Mouse (Mus musculus) megakaryocyte, embryonic 14.5 days (primary cell): Measurements from ENCODE around the gene Traf5. TPM values are rescaled to one million over a fixed set of nuclear protein-coding genes. Genes with fewer than 3 reads are reported as not detected.

Experiments used
- H3K27me3 ChIP-seq: replicated peaks from 2 replicates; pipeline ENCODE3; 2012; ENCODE audit warnings: inconsistent platforms
- H3K36me3 ChIP-seq: replicated peaks from 2 replicates; pipeline ENCODE3; 2012; ENCODE audit warnings: low read length, inconsistent platforms, mixed read lengths
- H3K4me1 ChIP-seq: 2 replicates; pipeline ENCODE4 v1.6.1; 2012; ENCODE audit warnings: inconsistent platforms
- H3K4me3 ChIP-seq: replicated peaks from 2 replicates; pipeline ENCODE3; 2012; ENCODE audit warnings: moderate library complexity, mild to moderate bottlenecking, inconsistent platforms
- H3K9me3 ChIP-seq: 2 replicates; pipeline ENCODE4 v1.6.1; 2012; ENCODE audit warnings: inconsistent platforms
- FLI1 ChIP-seq: IDR thresholded peaks from 2 replicates; pipeline ENCODE4 v1.6.1; 2012; ENCODE audit warnings: low read length, inconsistent platforms, mixed read lengths
- GATA1 ChIP-seq: IDR thresholded peaks from 3 replicates; pipeline ENCODE4 v1.6.1; 2012; ENCODE audit warnings: mixed read lengths, low read length, inconsistent platforms, borderline replicate concordance
- polyA plus RNA-seq: library from polyadenylated mRNA; stranded (reverse); fragments of >175 nt; gene quantifications from 2 replicates; pipeline ENCODE4 v1.2.3, GENCODE M21; 2012; ENCODE audit warnings: low replicate concordance; ENCODE audit not compliant: insufficient read depth

Gene Traf5
- polyA plus RNA-seq, 1 experiment = 8.2 TPM

DNA sequence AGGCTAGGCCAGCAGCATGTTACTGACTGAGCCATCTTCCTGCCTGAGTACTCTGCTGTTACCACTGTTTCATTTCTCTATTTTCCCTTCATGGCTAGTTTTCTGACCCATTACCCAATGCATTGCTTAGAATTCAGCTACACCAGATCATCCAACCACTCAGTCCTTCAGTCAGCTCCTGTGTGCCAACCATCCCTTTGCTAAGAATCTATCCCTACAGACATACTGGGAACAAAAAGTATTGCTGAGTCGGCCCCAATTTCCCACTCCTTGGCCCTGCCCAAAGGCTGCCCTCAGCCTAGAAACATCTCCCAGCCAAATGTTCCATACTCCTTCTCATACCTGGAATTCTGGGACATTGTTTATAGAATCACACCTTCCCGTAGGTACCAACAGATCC, 11.2 kb downstream of the Traf5 start:
- H3K4me1 ChIP-seq = peaks cover 71% of the 10 kb centered on the region
- H3K9me3 ChIP-seq = peaks cover 19% of the 10 kb centered on the region
- peaks cover 79% of the 10 kb centered on the region for H3K36me3 ChIP-seq
- no peak overlapping the region for H3K4me3 ChIP-seq
- no peaks in the 10 kb centered on the region for H3K27me3 ChIP-seq
- no peak for TF ChIP-seq FLI1
- TF ChIP-seq GATA1 = no peak

DNA sequence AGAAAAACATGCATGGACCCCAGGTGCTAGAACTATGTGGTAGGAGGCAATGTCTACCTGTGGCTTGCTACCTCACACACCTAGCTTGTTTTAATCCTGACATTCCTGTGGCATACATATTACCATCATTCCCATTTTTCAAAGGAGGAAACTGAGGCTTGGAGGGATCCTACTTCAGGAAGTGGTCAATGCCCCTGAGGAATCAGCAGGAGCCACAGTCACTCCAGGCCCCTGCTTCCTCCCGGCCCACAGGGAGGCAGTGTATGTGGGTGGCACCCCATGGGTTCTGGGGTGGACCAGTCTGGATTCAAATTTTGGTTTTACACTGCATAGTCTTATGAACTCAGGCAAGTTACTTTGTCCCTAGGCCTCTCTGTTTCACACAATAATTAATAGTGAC, 13.2 kb downstream of the Traf5 start:
- Histone ChIP-seq H3K9me3 (peaks cover 19% of the 10 kb centered on the region), H3K36me3 (peaks cover 76% of the 10 kb centered on the region), H3K4me1 (peaks cover 77% of the 10 kb centered on the region), H3K27me3 (no peaks in the 10 kb centered on the region), H3K4me3 (peak overlapping the region; percentile 74)
- TF ChIP-seq GATA1 = no peak
- no peak for TF ChIP-seq FLI1

DNA sequence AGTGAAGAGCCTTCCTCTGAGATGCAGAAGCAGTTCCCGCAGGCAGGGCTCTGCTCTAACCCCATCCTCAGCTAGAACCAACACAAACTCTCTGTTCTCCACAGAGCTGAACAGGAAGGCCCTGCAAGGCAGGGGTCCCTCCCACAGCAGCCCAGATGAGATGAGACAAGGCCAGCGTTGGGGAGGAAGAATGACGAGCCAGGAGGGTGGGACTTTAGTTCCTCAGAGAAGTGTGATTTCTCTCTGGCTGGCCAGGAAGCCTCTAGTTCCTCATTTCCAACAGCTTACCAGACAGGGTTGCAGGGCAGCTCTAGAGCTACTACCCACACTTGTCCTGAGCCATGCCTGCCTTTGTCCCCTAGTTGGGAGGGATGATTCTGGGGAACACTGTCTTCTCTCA, 14.0 kb downstream of the Traf5 start:
- H3K4me3 ChIP-seq = peak overlapping the region; percentile 74
- H3K4me1 ChIP-seq = peaks cover 78% of the 10 kb centered on the region
- no peaks in the 10 kb centered on the region for H3K27me3 ChIP-seq
- peaks cover 19% of the 10 kb centered on the region for H3K9me3 ChIP-seq
- TF ChIP-seq GATA1 (no peak), FLI1 (no peak)
- H3K36me3 ChIP-seq = peaks cover 75% of the 10 kb centered on the region

DNA sequence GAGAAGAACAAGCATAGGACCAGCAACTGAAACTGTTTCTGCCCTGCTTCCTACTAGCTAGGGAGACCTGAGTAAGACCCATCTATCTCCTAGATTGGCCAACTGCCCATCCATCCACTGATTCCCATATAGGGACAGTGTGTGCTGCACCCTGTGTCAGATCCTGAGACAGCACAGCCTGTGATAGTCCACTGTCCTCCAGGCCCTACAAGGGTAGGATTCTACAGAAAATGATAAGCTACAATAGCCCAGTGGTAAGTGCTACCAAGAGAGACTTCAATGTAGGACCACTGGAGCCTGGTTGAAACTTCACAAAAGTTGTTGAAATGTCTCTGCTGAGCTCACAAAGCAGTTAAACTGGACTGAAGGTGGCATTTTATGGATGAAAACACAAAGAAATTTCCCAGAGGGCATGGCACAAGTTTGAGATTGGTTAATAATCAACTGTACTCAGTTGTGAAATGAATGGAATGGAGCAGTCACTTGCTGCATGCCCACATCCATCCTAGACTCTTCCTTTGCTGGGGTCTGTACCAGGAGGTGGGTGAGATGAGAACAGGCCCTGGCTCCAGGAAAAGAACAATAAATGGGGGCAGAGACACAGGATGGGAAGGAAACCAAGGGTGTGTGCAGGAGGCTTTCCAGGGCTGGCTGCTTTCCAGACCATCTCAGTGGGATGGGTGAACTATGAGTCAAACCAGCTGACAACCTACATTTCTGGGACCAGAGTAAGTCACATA, 15.4 kb downstream of the Traf5 start:
- Histone ChIP-seq H3K4me3 (peak overlapping the region; percentile 57), H3K9me3 (peaks cover 13% of the 10 kb centered on the region), H3K4me1 (peaks cover 88% of the 10 kb centered on the region), H3K27me3 (no peaks in the 10 kb centered on the region), H3K36me3 (peaks cover 75% of the 10 kb centered on the region)
- TF ChIP-seq GATA1 (no peak), FLI1 (no peak)

DNA sequence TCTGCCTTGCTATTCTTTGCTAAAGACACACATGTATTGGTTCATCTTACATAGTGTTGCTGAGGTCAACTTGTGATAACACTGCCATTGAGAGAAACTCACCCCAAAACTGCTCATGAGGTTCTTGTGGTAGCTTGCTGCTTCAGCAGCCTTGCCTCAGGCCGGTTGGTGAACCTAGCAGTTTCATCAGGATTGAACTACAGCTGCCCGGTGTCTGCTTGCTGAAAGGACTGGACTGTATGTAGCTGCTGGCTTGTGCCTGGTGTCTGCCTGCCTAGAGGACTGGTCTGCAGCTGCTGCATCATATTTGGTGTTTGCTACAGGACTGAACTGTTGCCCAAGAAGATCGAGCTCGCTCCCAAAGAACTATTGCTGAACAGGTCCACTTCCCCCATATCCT, 16.3 kb downstream of the Traf5 start:
- peaks cover 88% of the 10 kb centered on the region for H3K4me1 ChIP-seq
- peaks cover 4% of the 10 kb centered on the region; the same call in 1 of the 2 replicates for H3K9me3 ChIP-seq
- TF ChIP-seq GATA1 (no peak), FLI1 (no peak)

DNA sequence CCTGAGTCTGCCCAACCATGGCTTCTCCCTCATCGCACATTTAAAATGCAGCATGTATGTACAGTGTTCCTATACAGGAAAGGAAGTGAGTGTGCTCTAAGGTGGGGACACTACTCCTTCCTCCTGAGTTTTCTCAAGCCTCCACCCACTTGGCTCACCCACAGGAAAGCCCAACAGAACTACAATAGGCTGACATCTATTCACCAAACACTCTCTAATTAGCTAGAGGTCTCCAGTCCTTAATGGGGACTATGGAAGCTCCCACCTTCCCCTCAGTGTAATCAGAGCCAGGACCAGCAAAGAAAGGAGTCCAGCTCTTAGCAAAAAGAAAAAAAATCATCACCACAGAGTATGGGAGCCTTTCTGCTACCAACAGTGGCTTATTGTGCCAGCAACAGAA, 17.5 kb downstream of the Traf5 start:
- H3K4me3 ChIP-seq = no peak overlapping the region
- H3K36me3 ChIP-seq = peaks cover 78% of the 10 kb centered on the region
- H3K4me1 ChIP-seq = peaks cover 88% of the 10 kb centered on the region
- H3K9me3 ChIP-seq = no peaks in the 10 kb centered on the region
- H3K27me3 ChIP-seq = no peaks in the 10 kb centered on the region
- no peak for TF ChIP-seq FLI1
- no peak for TF ChIP-seq GATA1

More for the DNA sequence above, 16.3 kb downstream of the Traf5 start:
- Histone ChIP-seq H3K4me3 (no peak overlapping the region), H3K36me3 (peaks cover 75% of the 10 kb centered on the region), H3K27me3 (no peaks in the 10 kb centered on the region)

DNA sequence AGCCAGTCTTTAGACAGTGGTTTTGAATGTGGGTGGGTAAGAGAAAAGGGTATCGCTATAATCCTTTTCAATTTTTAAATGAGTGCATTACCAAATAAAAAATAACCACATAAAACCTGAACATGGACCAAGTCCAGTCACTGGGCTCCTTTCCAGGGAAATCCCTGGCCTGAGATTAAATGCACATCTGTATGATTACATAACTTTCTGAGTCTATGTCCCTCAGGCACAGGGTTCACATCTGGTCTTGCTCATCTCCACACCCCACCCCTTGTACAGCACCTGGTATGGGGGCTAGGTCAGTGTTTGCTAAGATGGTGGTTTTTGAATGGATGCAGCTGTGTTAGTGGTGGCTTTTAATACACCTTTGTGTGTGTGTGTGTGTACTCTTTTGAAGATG, 19.9 kb downstream of the Traf5 start:
- TF ChIP-seq GATA1 (no peak), FLI1 (no peak)
- H3K36me3 ChIP-seq = peaks cover 83% of the 10 kb centered on the region
- H3K4me1 ChIP-seq = peaks cover 81% of the 10 kb centered on the region
- H3K4me3 ChIP-seq = no peak overlapping the region
- H3K9me3 ChIP-seq = no peaks in the 10 kb centered on the region
- no peaks in the 10 kb centered on the region for H3K27me3 ChIP-seq

DNA sequence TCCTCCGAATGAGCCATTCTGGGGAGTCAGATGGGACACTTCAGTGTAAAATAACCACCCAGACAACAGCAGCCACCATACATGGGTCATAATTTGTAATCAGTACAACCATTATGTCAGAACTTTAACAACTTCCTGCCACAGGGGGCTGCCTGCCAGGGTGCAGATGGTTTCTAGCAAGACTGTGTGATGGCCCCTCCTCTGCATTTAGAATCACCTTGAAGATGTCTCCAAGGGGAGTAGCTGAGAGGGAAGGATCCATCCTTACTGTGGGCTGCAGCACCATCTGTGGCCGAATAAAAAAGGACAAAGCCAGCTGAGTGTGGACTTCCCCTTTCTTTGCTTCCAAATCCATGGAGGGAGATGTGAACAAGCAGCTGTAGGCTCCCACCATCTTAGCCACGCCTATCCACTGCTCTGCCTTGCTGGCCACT, 21.7 kb downstream of the Traf5 start:
- Histone ChIP-seq H3K9me3 (0 out of 2 replicates have a peak, but pooled peaks cover 3% of the 10 kb centered on the region), H3K27me3 (no peaks in the 10 kb centered on the region), H3K36me3 (peaks cover 90% of the 10 kb centered on the region), H3K4me1 (peaks cover 64% of the 10 kb centered on the region), H3K4me3 (peak overlapping the region; percentile 84)
- TF ChIP-seq FLI1 (no peak), GATA1 (no peak)

DNA sequence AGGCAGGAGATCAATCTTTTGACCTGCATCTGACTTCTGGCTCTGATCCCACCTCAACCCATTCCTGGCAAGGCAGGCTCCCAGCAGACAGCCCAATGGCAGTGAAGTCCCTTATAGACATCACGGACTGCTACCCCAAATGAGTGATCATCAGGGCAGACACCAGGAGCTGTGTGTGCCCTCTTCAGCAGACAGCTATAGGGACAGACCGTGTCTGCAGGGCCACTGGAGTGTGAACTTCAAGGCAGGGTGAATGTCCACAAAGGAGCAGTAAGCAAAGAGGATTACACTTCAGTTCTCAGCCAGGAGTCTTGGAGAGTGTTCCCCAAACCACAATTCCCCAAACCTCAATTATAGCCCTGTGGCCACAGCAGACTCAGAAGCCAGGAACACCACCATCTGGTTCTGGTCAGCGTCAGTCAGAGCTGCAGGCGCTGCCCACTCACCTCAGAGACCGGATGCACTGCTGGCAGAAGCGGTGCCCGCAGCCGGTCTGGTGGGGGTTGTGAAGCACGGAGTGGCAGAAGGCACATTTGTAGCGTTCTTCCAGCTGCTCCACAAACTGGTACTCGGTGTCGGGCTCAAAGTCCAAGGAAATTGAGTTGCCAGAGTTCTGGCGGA, 22.3 kb downstream of the Traf5 start:
- Histone ChIP-seq H3K27me3 (no peaks in the 10 kb centered on the region), H3K4me3 (peak overlapping the region; percentile 84), H3K9me3 (peaks cover 9% of the 10 kb centered on the region; the same call in 1 of the 2 replicates), H3K4me1 (peaks cover 60% of the 10 kb centered on the region), H3K36me3 (peaks cover 93% of the 10 kb centered on the region)
- TF ChIP-seq GATA1 (no peak), FLI1 (no peak)

DNA sequence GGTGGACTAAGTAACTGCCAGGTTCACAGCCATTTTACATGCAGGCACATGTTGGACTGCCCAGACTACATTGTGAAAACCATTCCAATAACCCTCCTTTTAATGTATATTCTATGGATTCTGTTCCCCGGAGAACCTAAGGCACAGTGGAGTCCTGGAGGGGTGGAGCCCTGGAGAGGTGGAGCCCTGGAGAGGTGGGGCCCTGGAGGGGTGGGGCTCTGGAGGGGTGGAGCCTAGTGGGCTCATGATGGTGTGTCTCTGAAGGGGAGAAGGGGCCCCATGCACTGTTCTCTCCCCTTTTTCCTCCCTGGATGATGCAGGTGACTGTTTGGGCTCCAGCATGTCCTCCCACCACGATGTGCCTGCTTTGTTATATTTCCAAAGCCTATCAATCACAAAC, 24.2 kb downstream of the Traf5 start:
- Histone ChIP-seq H3K4me3 (no peak overlapping the region), H3K9me3 (peaks cover 19% of the 10 kb centered on the region), H3K27me3 (no peaks in the 10 kb centered on the region), H3K36me3 (peaks cover 99% of the 10 kb centered on the region), H3K4me1 (peaks cover 50% of the 10 kb centered on the region)
- no peak for TF ChIP-seq GATA1
- TF ChIP-seq FLI1 = no peak
